Mouse (Mus musculus): ENCODE measurements at regions not wholly inside any gene's neighbourhood (a gene's known extent, or its start where the extent isn't known, plus 50 kb on each side); places are given as distances from the start of the nearest gene placed in this dataset.
"Not testable (repeated sequence)": the region's sequence is repeated elsewhere in the genome, so short reads cannot be mapped to it uniquely, and the experiment has no call there.

DNA sequence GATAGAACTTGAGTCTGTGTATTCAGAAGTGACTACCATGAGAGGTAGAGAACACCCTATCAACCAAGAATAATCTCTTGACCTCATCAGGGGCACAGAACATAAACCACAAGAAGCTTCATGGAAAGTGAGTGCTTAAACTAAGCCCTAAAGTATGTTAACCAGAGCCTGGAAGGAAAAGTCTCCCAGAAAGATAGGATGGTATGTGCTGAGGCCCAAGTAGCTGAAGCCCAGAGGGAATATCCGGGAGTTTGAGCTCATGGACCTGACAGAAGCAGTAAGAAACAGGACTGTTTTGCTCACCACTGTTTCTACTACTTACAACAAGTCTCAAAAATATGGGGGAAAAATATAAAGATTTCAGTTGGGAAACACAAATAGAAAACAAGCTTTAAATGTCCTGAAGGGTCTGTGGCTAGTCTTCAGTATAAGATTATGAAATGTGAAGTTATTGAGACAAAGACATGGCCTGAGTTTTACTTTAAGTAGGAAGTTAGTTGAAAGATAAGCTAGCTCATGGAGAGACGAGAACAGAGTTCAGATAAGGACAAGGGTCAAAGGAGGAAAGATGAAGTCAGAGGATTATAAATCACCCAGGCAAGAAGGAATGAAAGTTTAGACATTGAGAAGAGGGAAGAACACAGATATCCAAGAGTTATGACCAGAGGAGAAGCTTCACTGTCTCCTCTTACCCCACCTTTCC lies 315.8 kb upstream of the Tbl1xr1 start:
- no peak for DNase-seq

DNA sequence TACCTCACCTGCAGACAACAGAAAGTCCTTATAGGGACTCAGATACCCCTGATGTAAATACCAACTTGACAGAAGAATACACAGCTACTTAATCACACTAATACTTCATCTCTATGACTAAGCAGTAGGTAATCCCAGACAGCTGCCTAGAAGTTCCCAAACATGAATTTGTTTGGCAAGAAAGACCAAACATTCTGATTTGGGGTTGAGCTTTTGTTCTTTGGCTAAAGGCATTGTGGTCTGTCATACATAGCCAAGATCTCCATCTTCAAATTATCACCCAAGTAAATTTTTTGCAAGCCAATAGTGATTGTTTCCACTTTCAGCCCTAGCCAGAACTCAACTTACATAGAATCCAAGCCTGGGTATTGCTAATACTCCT lies 315.2 kb upstream of the Tbl1xr1 start:
- DNase-seq: no peak

DNA sequence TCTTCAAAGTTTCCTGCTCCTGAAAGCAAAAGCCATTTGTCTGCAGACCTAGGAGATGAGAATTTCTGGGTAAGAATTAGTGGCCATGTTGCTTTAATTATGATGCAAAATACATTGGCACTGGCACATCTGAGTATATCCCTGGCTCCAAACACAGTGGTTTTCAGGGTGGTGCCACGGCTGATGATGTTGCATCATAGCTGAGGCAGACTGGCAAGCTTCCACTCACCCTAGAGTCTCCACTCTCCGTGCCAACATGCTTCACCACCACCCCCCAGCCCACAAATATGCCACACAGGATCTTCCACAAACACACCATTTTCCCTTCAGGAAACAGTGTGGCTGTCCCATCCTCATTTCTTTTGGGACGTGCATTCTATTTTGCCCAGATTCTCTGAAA lies 314.5 kb upstream of the Tbl1xr1 start:
- no peak for DNase-seq

- DNase-seq: no peak
These were observed 308.4 kb upstream of the Tbl1xr1 start for GRCm38 (mm10) chr3:21768081-21768480.

- no peak for DNase-seq
These were observed 306.4 kb upstream of the Tbl1xr1 start for GRCm38 (mm10) chr3:21769920-21770547.

DNA sequence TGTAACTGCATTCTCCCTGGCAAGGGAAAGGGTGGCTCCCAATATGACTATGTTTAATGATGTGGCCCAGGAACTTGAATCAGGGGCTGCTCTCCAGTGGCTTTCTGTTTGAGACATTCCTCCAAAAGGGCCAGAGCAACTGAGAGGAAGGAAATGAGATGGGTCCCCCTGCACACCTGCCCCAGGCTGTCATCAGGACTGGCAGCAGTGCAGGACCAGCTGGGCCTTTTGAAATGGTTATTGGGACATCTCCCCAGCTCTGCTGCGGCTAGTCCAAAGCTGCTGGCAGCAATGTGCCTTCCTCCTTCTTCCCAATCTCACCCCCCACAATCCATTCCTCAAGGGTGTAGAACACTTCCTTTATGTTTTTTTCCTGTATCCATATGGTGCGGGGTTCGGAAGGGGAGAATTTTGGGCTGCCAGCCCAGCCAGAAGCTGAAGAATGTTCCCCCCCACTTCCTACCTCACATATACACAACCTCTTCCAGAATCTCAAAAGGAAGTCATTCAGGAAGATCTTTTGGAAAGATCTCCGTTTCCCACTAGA lies 304.6 kb upstream of the Tbl1xr1 start:
- peak; percentile 40 for DNase-seq

DNA sequence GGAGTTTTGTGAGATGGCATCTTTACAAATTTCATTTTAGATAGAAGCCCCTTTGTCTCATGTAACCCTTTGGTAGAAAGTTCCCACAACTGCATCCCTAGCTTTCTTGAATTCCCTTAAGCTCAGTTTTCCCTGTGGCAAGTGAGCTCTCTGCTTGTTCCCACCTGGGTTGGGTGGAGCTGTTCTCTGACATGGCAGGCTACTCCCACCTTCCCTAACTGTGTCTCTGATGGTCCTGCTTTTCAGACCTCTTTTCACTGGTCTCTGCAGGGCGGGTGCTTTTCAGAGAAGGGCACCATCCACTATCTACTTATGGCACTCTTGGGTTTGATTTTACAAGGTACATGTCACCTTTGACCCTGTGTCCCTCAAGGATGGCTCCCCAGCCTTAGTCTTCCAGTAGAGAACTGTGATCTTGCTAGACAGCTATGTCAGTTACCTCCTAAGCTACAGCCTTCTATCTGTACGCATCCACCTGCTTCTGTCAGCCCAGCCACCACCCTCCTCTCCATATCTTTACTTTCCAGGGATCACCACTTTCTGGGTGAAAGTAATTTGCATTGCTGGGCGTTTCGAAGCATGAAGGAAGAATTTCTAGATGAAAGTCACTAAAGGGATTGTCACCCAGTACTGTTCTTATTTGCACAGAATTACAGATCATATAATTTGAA lies 302.1 kb upstream of the Tbl1xr1 start:
- DNase-seq: no peak

GRCm38 (mm10) chr3:21778789-21779188 lies 297.7 kb upstream of the Tbl1xr1 start:
- DNase-seq: no peak

DNA sequence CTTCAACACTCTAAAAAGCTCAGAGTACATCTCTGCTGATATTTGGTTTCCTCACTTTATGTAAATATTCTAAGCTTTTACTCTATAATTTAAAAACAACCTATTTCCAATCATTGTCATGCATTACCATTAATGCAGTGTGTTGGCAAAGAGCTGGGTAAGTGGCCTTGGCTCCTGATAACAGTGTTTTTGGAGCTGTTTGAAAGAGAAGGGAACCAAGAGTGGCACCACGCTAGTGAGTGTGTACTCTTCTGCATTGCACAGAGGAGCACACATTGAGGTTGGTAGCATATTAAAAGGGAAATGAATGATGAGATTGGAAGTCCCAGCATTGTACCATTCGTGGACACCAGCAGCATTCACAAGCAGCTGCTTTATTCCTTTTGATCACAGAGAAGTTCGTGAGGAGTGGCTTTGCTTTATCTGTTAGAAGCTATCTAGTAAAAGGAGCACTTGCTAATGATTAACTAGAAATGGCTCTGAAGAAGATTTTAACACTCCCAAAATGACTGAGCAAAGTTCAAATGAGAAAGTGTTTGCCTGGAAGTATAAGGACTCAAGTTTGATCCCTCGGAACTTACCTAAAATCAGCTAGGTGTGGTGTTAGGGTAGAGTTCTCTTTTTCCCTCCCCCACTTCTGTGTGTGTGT lies 284.3 kb upstream of the Tbl1xr1 start:
- no peak for DNase-seq

- no peak for DNase-seq
These were observed 278.3 kb upstream of the Tbl1xr1 start for GRCm38 (mm10) chr3:21798139-21798538.

GRCm38 (mm10) chr3:21803886-21804285 lies 272.6 kb upstream of the Tbl1xr1 start:
- DNase-seq: not testable (repeated sequence)

DNA sequence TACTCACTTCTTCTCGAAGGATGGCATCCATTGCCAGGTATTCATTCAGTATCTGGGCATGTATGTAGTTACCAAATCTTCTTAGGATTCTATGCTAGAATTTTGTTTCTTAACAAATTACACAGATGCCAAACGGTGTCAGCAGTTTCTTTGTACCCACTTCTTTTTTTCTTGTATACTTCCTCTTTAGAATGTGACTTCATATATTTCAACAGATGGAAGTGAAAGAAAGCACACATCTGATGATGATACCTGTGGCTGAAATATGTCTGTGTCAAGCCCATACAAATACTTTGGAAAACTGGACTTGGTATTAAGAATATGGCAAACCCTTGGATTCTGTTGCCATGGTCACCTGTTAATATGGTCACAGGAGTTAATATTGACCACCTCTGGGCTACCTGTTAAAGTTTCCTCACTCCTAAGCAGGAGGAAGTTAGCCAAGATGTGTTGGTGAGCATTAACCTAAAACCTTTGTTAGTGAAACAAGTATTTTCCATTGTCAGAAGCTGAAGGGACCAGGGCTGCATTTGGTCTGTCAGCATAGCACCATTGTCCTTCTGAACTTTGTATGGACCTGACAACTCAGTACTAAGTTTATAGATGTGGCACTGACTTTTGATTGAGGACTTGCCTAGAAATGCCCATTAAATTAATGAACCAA lies 269.8 kb upstream of the Tbl1xr1 start:
- no peak for DNase-seq

DNA sequence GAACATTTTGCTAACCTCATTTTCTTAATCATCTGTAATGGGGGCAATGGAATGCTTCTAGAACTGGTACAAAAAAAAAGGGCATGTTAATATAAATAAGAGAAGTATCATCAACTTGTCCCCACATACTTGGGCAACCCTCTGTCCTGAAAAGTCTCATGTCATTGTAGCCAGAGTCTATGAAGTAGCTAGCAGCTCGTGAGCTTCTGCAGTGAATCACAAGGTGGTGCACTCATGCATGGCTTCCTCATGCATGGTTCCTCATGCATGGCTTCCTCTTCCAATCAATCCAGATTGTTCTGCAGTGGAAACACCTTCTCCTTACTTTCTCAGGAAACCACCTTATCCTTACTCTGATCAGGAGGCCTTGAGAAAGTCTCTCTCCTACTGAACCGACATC lies 267.9 kb upstream of the Tbl1xr1 start:
- DNase-seq: no peak

GRCm38 (mm10) chr3:21809769-21810470 lies 266.5 kb upstream of the Tbl1xr1 start:
- no peak for DNase-seq

GRCm38 (mm10) chr3:21813401-21813800 lies 263.1 kb upstream of the Tbl1xr1 start:
- no peak for DNase-seq

GRCm38 (mm10) chr3:21816968-21817858 lies 259.2 kb upstream of the Tbl1xr1 start:
- no peak for DNase-seq

DNA sequence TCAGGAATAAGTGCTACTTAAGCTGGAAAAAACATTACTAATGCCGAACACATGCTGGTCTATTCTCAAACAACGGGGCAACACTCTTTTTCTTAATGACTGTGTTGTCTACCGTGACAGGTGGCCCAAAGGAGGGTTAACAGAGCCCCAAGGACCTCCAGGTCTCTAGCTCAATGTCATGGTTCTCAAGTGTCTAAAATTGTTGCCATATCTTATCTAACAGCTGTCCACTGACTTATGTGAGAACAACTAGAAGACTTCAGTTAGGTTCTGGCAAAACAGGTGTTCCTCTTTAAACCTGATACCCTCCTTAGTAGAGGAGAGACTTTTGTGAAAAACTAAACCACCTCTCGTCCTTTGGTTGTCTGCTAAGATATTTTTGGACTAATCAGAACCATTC lies 257.4 kb upstream of the Tbl1xr1 start:
- DNase-seq: no peak

- no peak for DNase-seq
These were observed 256.3 kb upstream of the Tbl1xr1 start for GRCm38 (mm10) chr3:21820051-21820598.

GRCm38 (mm10) chr3:21822675-21823074 lies 253.8 kb upstream of the Tbl1xr1 start:
- no peak for DNase-seq

GRCm38 (mm10) chr3:21823331-21823730 lies 253.1 kb upstream of the Tbl1xr1 start:
- no peak for DNase-seq

Data from layer of hippocampus, adult 9-11 months (tissue).